Mouse (Mus musculus) embryonic stem cell, embryonic (primary cell): ENCODE results near the gene Cep112.

Source experiments
- CTCF ChIA-PET, 4 experiments: fragments of 300-600 bp in 2 of 4; fragments of 350-600 bp in 2 of 4; sonication (Branson Sonifier 250); formaldehyde crosslinking; loops; one replicate each; lab custom pipeline; 2022; ENCODE audit warnings: inconsistent platforms in 2 of 4; lab: Charles Lee
- POLR2A ChIA-PET, 4 experiments: fragments of 300-600 bp in 2 of 4; fragments of 350-600 bp in 2 of 4; sonication (Branson Sonifier 250); formaldehyde crosslinking; loops; one replicate each; lab custom pipeline; 2022; ENCODE audit warnings: antibody characterized with exemption in 4 of 4, inconsistent platforms in 1 of 4; lab: Charles Lee

Gene Cep112

GRCm38 (mm10) chr11:108696563-108696962 is 271.6 kb downstream of the Cep112 start:
- ChIA-PET POLR2A (no interaction called here), CTCF (no interaction called here)

GRCm38 (mm10) chr11:108752301-108752700 is 327.3 kb downstream of the Cep112 start:
- CTCF ChIA-PET, result no interaction called here
- POLR2A ChIA-PET, result no interaction called here

- POLR2A ChIA-PET, result no interaction called here
- CTCF ChIA-PET, result no interaction called here
These were observed 327.8 kb downstream of the Cep112 start for GRCm38 (mm10) chr11:108752765-108753164.

GRCm38 (mm10) chr11:108753361-108754240 is 328.6 kb downstream of the Cep112 start:
- ChIA-PET CTCF (no interaction called here), POLR2A (no interaction called here)

GRCm38 (mm10) chr11:108757211-108757610 is 332.2 kb downstream of the Cep112 start:
- ChIA-PET CTCF (no interaction called here), POLR2A (no interaction called here)

GRCm38 (mm10) chr11:108757626-108758430 is 332.8 kb downstream of the Cep112 start:
- POLR2A ChIA-PET, result no interaction called here
- CTCF ChIA-PET, result no interaction called here

- CTCF ChIA-PET, result interaction anchor here in 1 of 4 experiments (0.6 kb wide), 1 partner anchor 1729 kb away, joined by 4 read pairs; no protein-coding TSS in a partner anchor
- POLR2A ChIA-PET, result no interaction called here
These were observed 345.1 kb downstream of the Cep112 start for GRCm38 (mm10) chr11:108770064-108770463.

GRCm38 (mm10) chr11:108774019-108774670 is 349.2 kb downstream of the Cep112 start:
- CTCF ChIA-PET, result no interaction called here
- POLR2A ChIA-PET, result no interaction called here

- ChIA-PET CTCF (interaction anchor here in 1 of 4 experiments (0.7 kb wide), 1 partner anchor 26 kb away, joined by 5 read pairs; no protein-coding TSS in a partner anchor), POLR2A (no interaction called here)
These were observed 352.2 kb downstream of the Cep112 start for GRCm38 (mm10) chr11:108777158-108777557.

GRCm38 (mm10) chr11:108780271-108781250 is 355.6 kb downstream of the Cep112 start:
- POLR2A ChIA-PET, result interaction anchor here in 1 of 4 experiments (0.9 to 1.1 kb wide), 2 partner anchors 196 to 294 kb away, joined by 3 read pairs; no protein-coding TSS in a partner anchor
- CTCF ChIA-PET, result no interaction called here

- ChIA-PET CTCF (no interaction called here), POLR2A (no interaction called here)
These were observed 373.4 kb downstream of the Cep112 start for GRCm38 (mm10) chr11:108798398-108798797.

GRCm38 (mm10) chr11:108799695-108800094 is 374.7 kb downstream of the Cep112 start:
- ChIA-PET POLR2A (no interaction called here), CTCF (no interaction called here)

GRCm38 (mm10) chr11:108804030-108804429 is 379.0 kb downstream of the Cep112 start:
- ChIA-PET POLR2A (interaction anchor here in 1 of 4 experiments (0.7 kb wide), 1 partner anchor 19 kb away, joined by 3 read pairs; no protein-coding TSS in a partner anchor), CTCF (no interaction called here)

GRCm38 (mm10) chr11:108805947-108806346 is 381.0 kb downstream of the Cep112 start:
- ChIA-PET POLR2A (no interaction called here), CTCF (no interaction called here)

GRCm38 (mm10) chr11:108809626-108810025 is 384.6 kb downstream of the Cep112 start:
- CTCF ChIA-PET, result interaction anchor here in 1 of 4 experiments (0.6 kb wide), 1 partner anchor 11 kb away, joined by 4 read pairs; no protein-coding TSS in a partner anchor
- POLR2A ChIA-PET, result no interaction called here

- POLR2A ChIA-PET, result no interaction called here
- CTCF ChIA-PET, result interaction anchor here in 1 of 4 experiments (0.6 kb wide), 1 partner anchor 910 kb away, joined by 3 read pairs; no protein-coding TSS in a partner anchor
These were observed 396.8 kb downstream of the Cep112 start for GRCm38 (mm10) chr11:108821771-108822170.

- ChIA-PET POLR2A (no interaction called here), CTCF (interaction anchor here in 1 of 4 experiments (0.6 kb wide), 1 partner anchor 911 kb away, joined by 3 read pairs; no protein-coding TSS in a partner anchor)
These were observed 397.3 kb downstream of the Cep112 start for GRCm38 (mm10) chr11:108822257-108822656.

- CTCF ChIA-PET, result no interaction called here
- POLR2A ChIA-PET, result no interaction called here
These were observed 402.3 kb downstream of the Cep112 start for GRCm38 (mm10) chr11:108827321-108827720.
